Mouse (Mus musculus): Measurements from ENCODE around the gene Ptprg.
A peak's percentile ranks its signal among the peaks of the same experiment; 100 is the strongest.

- TF ChIP-seq CTCF (conservative IDR thresholded peaks at IDR 0.05; ENCODE audit: low read length): no peak
- TF ChIP-seq NANOG (IDR thresholded peaks at IDR 0.05; ENCODE audit: borderline replicate concordance, low read length): peak; percentile 71; the same call in 1 of the 2 replicates
Observed at GRCm38 (mm10) chr14:11699654-11700053, 146.3 kb downstream of the Ptprg start.

All from E14TG2a.4 (cell line).